Mouse (Mus musculus) spleen, adult 2 months (tissue): ENCODE results near the gene Sgo2a. TPM values are rescaled to one million over a fixed set of nuclear protein-coding genes. Genes with fewer than 3 reads are reported as not detected.
A peak's percentile ranks its signal among the peaks of the same experiment; 100 is the strongest.
"Not testable (repeated sequence)": the region's sequence is repeated elsewhere in the genome, so short reads cannot be mapped to it uniquely, and the experiment has no call there.

Experiments used
- DNase-seq, 2 experiments: peaks; one replicate each; pipeline versions ENCODE4 v3.0.0 to v3.0.0-alpha.2; 2012 to 2021; ENCODE audit warnings: low spot score in 2 of 2, low read depth in 1 of 2
- H3K27ac ChIP-seq: fragments of 200-500 bp; 2 replicates; pipeline ENCODE4 v1.5.1; 2012; ENCODE audit warnings: low read length, inconsistent platforms; ENCODE audit not compliant: insufficient read depth
- H3K27me3 ChIP-seq: fragments of 200-500 bp; 2 replicates; pipeline ENCODE4 v1.6.1; 2012; ENCODE audit warnings: mild to moderate bottlenecking, moderate library complexity, low read length, inconsistent platforms; ENCODE audit not compliant: control insufficient read depth, insufficient read depth
- H3K36me3 ChIP-seq: fragments of 200-500 bp; 2 replicates; pipeline ENCODE4 v1.6.1; 2012; ENCODE audit warnings: mild to moderate bottlenecking, low read length, inconsistent platforms; ENCODE audit not compliant: control insufficient read depth, insufficient read depth
- H3K4me1 ChIP-seq: fragments of 200-500 bp; 2 replicates; pipeline ENCODE4 v1.6.1; 2011; ENCODE audit warnings: inconsistent platforms; ENCODE audit not compliant: control insufficient read depth, insufficient read depth, insufficient read length
- H3K4me3 ChIP-seq: fragments of 200-500 bp; 2 replicates; pipeline ENCODE4 v1.5.1; 2011; ENCODE audit warnings: mild to moderate bottlenecking, inconsistent platforms; ENCODE audit not compliant: insufficient read depth, insufficient read length; ENCODE audit errors: extremely low read depth
- CTCF ChIP-seq: fragments of 200-500 bp; IDR thresholded peaks from 2 replicates; pipeline ENCODE4 v1.5.1; 2011; ENCODE audit warnings: mild to moderate bottlenecking, inconsistent platforms; ENCODE audit not compliant: insufficient read depth, insufficient read length, insufficient replicate concordance; ENCODE audit errors: extremely low read depth
- POLR2A ChIP-seq: fragments of 200-500 bp; IDR thresholded peaks from 2 replicates; pipeline ENCODE4 v1.6.1; 2011; ENCODE audit warnings: low read depth, low read length, inconsistent platforms
- WGBS: fragments of 180-500 bp; shearing (Covaris S2); methylation state at CpG from one replicate; pipeline ENCODE4 v1.1.7; 2018; 5-methylcytosine and 5-hydroxymethylcytosine counted together
- polyA plus RNA-seq: library from polyadenylated mRNA; depleted of rRNA; stranded (reverse); fragments of >200 nt; gene quantifications from 2 replicates; pipeline ENCODE4 v1.2.3, GENCODE M21; 2012

Gene Sgo2a
- polyA plus RNA-seq, 1 experiment = 0.35 TPM

DNA sequence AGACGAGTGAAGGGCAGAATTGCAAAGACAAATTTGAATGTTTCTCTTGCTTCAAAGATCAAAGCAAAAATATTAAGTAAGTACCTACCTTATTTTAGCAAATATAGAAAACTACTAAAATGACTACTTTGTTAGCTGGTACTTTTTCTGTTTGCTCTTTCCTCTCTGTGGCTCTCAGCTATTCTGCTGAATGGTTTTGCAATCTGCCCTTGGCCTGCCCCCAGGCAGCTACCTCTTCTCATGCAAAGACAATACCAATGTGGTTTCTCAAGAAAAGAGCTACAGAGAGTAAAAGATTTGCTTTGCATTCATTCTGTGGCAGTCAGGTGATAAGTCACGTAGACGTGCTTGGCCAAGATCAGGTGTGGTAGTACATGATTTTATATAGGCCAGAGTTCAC lies 2.4 kb downstream of the Sgo2a start:
- DNase-seq = no peak
- Histone ChIP-seq H3K4me1 (no peaks in the 10 kb centered on the region; the same call in 1 of the 2 replicates), H3K4me3 (no peak overlapping the region), H3K36me3 (no peaks in the 10 kb centered on the region), H3K27ac (no peak overlapping the region), H3K27me3 (no peaks in the 10 kb centered on the region)
- TF ChIP-seq POLR2A (no peak), CTCF (no peak)
- WGBS = 72% methylated on average over 3 of the region's 3 CpGs

DNA sequence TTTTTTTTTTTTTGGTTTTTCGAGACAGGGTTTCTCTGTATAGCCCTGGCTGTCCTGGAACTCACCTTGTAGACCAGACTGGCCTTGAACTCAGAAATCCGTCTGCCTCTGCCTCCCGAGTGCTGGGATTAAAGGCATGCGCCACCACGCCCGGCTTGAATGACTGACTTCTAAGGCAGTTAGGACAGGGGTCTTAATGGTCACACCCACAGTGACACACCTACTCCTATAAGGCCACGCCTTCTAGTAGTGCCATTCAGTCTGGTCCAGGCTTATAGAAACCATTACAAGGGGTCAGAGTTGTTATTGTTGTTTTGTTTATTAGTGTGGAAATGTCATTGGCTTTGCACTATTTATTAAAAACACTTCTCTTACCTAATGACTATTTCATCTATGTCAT lies 10.6 kb downstream of the Sgo2a start:
- not testable (repeated sequence) for H3K4me1 ChIP-seq, H3K36me3 ChIP-seq, H3K27me3 ChIP-seq, H3K27ac ChIP-seq, H3K4me3 ChIP-seq, DNase-seq
- WGBS = 91% methylated on average over 7 of the region's 7 CpGs

DNA sequence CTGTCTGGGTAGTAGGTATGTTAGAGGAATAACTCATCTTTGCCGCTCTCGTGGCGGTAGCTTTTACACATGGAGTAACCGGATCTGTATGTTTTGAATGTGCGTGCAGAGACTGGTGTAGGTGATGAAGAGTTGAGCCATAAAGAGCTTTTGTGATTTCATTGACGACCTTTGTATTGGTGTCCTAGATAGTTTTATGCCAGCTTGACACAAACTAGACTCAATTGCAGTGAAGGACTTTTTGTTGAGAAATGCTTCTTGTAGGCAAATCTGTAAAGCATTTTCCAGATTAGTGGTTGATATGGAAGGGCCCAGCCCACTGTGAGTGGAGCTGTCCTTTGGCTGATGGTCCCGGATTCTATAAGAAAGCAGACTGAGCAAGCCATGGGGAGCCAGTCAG lies 23.1 kb downstream of the Sgo2a start, which contains the start of gene Kctd18:
TSS of gene Kctd18 (minus strand) at position 101 of the 400 bp plus-strand sequence.
- 0 out of 2 replicates have a peak, but pooled peaks cover 2% of the 10 kb centered on the region for H3K36me3 ChIP-seq
- H3K27me3 ChIP-seq = no peaks in the 10 kb centered on the region
- H3K4me3 ChIP-seq = no peak within 1 kb of the TSS
- H3K4me1 ChIP-seq = no peaks in the 10 kb centered on the region
- DNase-seq = no peak
- no peak for TF ChIP-seq CTCF
- no peak for TF ChIP-seq POLR2A
- 98% methylated on average over 7 of the region's 7 CpGs for WGBS
- no peak within 1 kb of the TSS for H3K27ac ChIP-seq

DNA sequence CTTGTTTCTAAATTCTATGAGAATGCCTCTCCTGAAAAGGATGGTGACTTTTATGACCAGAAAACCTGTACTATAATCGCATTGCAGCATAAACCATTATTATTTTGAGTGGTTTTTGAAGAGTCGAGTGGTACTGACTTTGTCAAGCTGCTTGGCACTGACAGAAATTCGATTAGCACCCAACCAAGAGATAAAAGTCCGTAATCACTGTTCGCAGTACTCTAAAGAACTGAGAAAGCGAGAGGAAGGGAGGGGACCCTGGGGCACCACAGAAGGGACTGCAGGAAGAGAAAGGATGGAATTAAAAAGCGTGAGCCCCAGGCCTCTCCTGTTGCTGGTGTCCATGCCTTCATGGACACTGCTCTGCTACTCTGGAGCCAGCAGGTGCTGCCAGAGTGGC lies 31.9 kb downstream of the Sgo2a start:
- no peak for DNase-seq
- WGBS = 84% methylated on average over 7 of the region's 7 CpGs
- Histone ChIP-seq H3K27me3 (no peaks in the 10 kb centered on the region), H3K4me1 (no peaks in the 10 kb centered on the region), H3K27ac (no peak overlapping the region), H3K36me3 (no peaks in the 10 kb centered on the region), H3K4me3 (no peak overlapping the region)
- TF ChIP-seq CTCF (no peak), POLR2A (no peak)

DNA sequence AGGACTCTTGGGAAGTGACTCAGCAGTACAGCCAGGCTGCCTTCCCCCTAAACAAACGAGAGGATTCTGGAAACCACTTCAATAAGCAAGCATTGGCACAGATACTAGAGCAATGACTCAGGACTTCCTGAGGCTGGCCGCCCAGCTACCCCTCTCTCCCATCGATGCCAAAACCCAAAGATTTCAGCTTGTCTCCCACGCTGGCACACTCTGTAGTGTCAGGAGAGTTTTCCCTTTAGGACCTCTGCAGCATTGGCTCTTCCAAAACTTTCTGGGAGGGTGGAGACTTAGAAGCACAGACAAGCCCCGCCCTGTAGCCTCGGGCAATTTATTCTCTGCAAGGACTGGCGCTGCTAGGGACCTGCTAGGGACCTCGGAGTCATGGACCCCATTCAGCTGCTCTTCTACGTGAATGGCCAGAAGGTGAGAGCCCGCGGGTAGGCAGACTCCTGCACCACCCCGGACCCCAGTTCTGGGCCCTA lies 33.9 kb downstream of the Sgo2a start, which contains the start of gene Aox1:
TSS of gene Aox1 (plus strand) at position 296 of the 482 bp plus-strand sequence.
- TF ChIP-seq POLR2A (no peak), CTCF (no peak)
- Histone ChIP-seq H3K36me3 (no peaks in the 10 kb centered on the region), H3K4me3 (no peak within 1 kb of the TSS), H3K27me3 (no peaks in the 10 kb centered on the region), H3K4me1 (no peaks in the 10 kb centered on the region), H3K27ac (no peak within 1 kb of the TSS)
- WGBS = 7% methylated on average over 12 of the region's 12 CpGs
- no peak for DNase-seq

DNA sequence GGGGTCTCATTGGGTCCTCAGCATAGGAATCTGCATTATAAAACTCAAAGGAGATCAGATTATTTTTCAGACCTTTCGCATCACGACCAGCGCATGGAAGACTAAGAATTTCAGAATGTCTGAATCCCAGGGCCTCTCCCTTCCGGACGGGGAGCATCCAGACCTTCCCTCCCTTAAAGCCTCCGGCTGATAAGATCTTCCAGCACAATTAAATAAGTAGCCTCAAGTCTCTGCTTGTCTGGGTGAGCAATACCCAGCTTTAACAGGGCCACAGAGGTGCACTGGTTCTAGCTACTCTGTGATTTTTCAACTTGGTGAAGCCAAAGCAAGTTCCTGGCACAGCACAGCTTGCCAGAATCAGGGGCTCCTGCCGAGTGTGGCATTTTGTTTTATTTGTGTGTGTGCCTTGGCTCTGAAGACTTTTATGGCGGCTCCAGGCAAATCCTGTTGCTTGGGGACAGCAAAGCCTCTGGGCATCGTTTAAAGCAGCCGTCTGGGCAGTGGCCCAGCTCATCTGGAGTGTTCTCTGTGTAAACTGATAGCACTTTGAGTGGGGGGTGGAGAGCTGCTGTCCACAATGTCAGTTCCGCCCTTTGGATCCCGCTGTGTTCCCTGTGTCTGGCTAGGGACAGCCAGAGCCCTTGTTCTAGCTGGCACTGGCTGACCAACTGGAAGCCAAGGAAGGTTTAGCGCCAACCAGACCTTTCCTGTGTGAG lies 34.5 kb downstream of the Sgo2a start:
- DNase-seq = no peak
- H3K4me3 ChIP-seq = no peak overlapping the region
- TF ChIP-seq CTCF = no peak
- TF ChIP-seq POLR2A = no peak

DNA sequence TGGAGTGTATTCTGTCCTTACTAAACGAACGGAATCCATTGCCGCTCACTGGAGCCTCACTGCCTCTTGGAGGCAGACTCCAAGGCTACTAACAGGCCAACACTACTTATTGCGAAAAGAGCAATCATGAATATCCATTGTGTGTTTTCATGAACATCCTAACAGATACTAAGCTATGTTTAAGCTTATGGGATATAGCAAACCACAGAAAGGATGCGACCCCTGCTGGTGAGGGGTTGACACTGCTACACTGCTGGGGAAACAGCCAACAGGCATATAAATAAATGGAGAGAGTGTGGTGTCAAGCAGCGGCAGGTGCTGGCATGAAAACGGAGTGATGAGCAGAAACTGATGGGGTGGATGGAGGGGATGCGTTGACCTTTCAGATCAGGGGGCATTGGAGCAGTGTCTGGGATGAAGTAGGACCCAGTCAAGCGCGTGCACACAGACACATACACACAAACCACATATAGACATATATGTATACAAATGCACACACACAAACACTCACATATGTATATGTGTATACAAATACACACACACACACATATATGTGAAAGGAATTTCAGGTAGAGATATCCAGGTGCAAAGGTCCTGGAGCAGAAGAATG lies 35.5 kb downstream of the Sgo2a start:
- TF ChIP-seq POLR2A (no peak), CTCF (peak; percentile 48; the same call in 1 of the 2 replicates)
- Histone ChIP-seq H3K27me3 (no peaks in the 10 kb centered on the region), H3K27ac (no peak overlapping the region), H3K4me1 (no peaks in the 10 kb centered on the region), H3K36me3 (no peaks in the 10 kb centered on the region), H3K4me3 (no peak overlapping the region)
- DNase-seq = peak; percentile 8 to 30
- WGBS = 67% methylated on average over 10 of the region's 10 CpGs

More for the DNA sequence above, 34.5 kb downstream of the Sgo2a start:
- no peaks in the 10 kb centered on the region for H3K27me3 ChIP-seq
- no peaks in the 10 kb centered on the region for H3K36me3 ChIP-seq
- no peak overlapping the region for H3K27ac ChIP-seq
- H3K4me1 ChIP-seq = no peaks in the 10 kb centered on the region
- 64% methylated on average over 13 of the region's 13 CpGs for WGBS

DNA sequence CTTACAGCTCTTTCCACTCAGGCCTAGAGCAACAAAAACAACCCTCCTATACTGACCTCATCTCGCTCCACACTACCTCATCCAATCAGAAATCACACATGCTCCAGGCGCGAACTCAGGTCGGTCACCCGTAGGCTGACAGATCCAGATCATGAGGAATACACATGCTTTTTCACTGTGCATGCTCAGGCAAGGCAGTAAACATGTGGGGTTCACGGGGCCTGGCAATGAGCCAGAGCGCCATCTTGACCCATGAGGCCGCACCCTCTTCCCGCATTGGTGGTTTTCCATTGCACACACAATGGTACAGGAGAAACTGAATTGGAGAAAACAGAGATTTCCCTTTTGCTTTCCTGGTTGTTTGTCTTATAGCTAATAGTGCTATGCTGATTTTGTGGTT lies 41.5 kb downstream of the Sgo2a start:
- H3K4me3 ChIP-seq, H3K4me1 ChIP-seq, H3K36me3 ChIP-seq, H3K27ac ChIP-seq, DNase-seq, H3K27me3 ChIP-seq: not testable (repeated sequence)
- 89% methylated on average over 9 of the region's 9 CpGs for WGBS
